Mouse (Mus musculus): ENCODE results near the gene Tmem132b.
"Not testable (repeated sequence)": the region's sequence is repeated elsewhere in the genome, so short reads cannot be mapped to it uniquely, and the experiment has no call there.

Tmem132b gene

DNA sequence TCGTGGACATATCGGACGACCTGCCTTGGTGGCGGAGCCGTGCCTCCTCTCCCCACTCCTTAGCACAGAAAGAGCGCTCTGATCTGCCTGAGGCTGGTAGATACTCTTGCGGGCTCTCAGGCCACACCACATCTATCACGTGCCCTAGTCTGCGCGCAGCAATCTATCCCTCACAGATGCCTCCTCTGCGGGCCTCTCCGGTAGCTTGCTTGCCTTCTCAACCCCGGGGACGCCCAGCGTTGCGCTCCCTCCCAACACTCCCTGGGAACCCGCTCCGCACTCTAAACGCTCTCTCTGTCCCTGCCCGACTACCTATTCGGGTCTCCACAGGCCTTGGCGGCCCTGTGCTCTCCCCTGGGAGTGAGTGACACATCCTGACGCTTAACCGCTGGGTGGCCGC lies at the start of gene Tmem132b:
TSS of gene Tmem132b (plus strand) at position 141 of the 400 bp plus-strand sequence.
- in situ Hi-C loops (cut with MboI; ENCODE audit: low sequenced_read_pairs), result no loop called here

- in situ Hi-C loops (cut with MboI; ENCODE audit: low sequenced_read_pairs), result no loop called here
These were observed 49.1 kb upstream of the Tmem132b start for GRCm38 (mm10) chr5:125482474-125482873.

DNA sequence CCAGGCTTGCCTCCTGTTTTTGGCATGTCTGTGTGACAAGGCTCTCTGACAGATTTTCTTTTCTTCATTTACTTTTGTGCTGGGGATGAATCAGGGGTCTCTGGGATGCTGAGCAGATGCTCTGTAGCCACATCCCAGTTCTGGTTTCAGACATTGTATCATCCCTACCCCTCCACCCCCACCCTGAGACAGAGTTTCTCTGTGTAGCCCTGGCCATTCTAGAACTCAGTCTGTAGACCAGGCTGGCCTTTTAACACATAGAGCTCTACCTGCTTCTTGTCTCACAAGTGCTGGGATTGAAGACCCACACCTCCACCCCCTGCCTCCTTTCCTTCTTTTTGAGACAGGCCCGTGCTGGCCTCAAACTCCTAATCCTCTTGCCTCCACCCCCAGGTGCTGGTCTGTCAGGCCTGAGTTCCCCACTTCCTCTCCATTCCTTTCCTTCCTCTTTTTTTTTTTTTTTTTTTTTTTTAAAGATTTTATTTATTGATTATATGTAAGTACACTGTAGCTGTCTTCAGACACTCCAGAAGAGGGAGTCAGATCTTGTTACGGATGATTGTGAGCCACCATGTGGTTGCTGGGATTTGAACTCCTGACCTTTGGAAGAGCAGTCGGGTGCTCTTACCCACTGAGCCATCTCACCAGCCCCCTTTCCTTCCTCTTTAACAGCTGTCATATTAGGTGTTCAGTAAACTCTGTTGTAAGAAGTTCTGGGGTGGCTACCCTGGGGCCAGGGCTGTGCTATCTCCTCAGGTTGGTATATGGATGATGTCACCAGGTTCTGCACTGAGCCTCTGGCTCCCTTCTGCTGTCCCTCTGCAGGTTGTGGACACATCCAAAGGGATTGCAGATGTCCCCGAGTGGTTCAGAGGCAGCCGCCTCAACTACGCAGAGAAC lies 47.6 kb upstream of the Tmem132b start:
- in situ Hi-C loops (cut with MboI; ENCODE audit: low sequenced_read_pairs), result no loop called here

GRCm38 (mm10) chr5:125485031-125485778 lies 46.4 kb upstream of the Tmem132b start:
- in situ Hi-C loops (cut with MboI; ENCODE audit: low sequenced_read_pairs), result no loop called here

- in situ Hi-C loops (cut with MboI; ENCODE audit: low sequenced_read_pairs), result no loop called here
These were observed 45.5 kb upstream of the Tmem132b start for GRCm38 (mm10) chr5:125486088-125486487.

GRCm38 (mm10) chr5:125487375-125488115 lies 44.0 kb upstream of the Tmem132b start:
- in situ Hi-C loops (cut with MboI; ENCODE audit: low sequenced_read_pairs), result no loop called here

- in situ Hi-C loops (cut with MboI; ENCODE audit: low sequenced_read_pairs), result no loop called here
These were observed 43.5 kb upstream of the Tmem132b start for GRCm38 (mm10) chr5:125488116-125488455.

DNA sequence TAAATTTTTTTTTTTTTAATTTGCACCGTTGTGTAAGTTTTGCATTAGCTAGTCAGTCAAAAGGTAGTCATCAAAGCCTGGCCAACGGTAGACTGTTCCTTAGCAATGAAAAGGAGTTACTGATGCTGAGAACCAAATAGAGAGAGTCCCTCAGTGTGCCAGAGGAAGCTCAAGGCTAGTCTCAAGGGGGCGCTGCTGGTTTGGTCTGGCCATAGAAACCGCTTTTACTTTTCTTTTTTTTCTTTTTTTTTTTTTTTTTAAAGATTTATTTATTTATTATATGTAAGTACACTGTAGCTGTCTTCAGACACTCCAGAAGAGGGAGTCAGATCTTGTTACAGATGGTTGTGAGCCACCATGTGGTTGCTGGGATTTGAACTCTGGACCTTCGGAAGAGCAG lies 42.6 kb upstream of the Tmem132b start:
- in situ Hi-C loops (cut with MboI; ENCODE audit: low sequenced_read_pairs), result not testable (repeated sequence)

- in situ Hi-C loops (cut with MboI; ENCODE audit: low sequenced_read_pairs), result no loop called here
These were observed 40.5 kb upstream of the Tmem132b start for GRCm38 (mm10) chr5:125491107-125491506.

GRCm38 (mm10) chr5:125492379-125493092 lies 39.0 kb upstream of the Tmem132b start:
- in situ Hi-C loops (cut with MboI; ENCODE audit: low sequenced_read_pairs), result no loop called here

GRCm38 (mm10) chr5:125493093-125493423 lies 38.5 kb upstream of the Tmem132b start:
- in situ Hi-C loops (cut with MboI; ENCODE audit: low sequenced_read_pairs), result no loop called here

- in situ Hi-C loops (cut with MboI; ENCODE audit: low sequenced_read_pairs), result no loop called here
These were observed 35.9 kb upstream of the Tmem132b start for GRCm38 (mm10) chr5:125495655-125496054.

GRCm38 (mm10) chr5:125497821-125498600 lies 33.6 kb upstream of the Tmem132b start:
- in situ Hi-C loops (cut with MboI; ENCODE audit: low sequenced_read_pairs), result no loop called here

GRCm38 (mm10) chr5:125501505-125501904 lies 30.1 kb upstream of the Tmem132b start:
- in situ Hi-C loops (cut with MboI; ENCODE audit: low sequenced_read_pairs), result no loop called here

DNA sequence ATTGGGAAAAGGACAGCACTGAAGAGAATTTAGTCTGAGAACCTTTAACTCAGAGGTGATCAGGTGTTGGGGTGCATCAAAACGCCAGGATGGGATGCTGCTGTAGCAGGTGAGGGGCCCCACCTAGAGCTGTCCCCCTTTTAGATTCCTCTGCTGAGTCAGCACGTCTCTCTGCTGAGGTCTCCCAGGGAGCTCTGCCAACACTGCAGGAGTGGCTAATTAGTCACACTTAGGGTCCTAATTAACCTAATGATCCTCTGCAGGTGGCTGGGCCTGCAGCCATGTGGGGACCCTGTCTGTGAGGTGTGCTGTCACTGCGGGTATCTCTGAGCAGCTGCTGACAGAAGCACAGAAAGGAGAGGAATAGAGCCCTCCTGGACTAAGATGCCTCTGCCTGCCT lies 29.4 kb upstream of the Tmem132b start:
- in situ Hi-C loops (cut with MboI; ENCODE audit: low sequenced_read_pairs), result no loop called here

GRCm38 (mm10) chr5:125503628-125504027 lies 27.9 kb upstream of the Tmem132b start:
- in situ Hi-C loops (cut with MboI; ENCODE audit: low sequenced_read_pairs), result no loop called here

DNA sequence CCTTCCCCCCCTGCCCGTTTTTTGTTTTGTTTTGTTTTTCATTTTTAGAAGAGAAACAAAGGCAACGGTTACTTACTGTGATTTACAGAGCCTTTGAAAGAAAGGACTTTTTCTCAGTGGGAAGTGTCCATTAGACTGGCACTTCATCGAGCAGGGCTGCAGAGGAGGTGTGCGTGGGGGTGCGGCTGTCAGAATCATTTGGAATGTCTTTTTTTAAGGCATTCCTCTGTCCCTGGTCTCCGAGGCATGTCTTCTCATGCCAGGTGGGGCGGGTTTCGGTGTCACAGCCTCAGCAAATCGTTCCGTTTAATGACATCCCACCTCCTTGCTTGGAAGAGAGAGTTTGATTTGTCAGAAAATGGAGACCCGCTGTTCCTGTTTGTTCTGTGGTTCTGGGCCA lies 26.9 kb upstream of the Tmem132b start:
- in situ Hi-C loops (cut with MboI; ENCODE audit: low sequenced_read_pairs), result no loop called here

- in situ Hi-C loops (cut with MboI; ENCODE audit: low sequenced_read_pairs), result no loop called here
These were observed 25.6 kb upstream of the Tmem132b start for GRCm38 (mm10) chr5:125505968-125506367.

GRCm38 (mm10) chr5:125507582-125507981 lies 24.0 kb upstream of the Tmem132b start:
- in situ Hi-C loops (cut with MboI; ENCODE audit: low sequenced_read_pairs), result no loop called here

DNA sequence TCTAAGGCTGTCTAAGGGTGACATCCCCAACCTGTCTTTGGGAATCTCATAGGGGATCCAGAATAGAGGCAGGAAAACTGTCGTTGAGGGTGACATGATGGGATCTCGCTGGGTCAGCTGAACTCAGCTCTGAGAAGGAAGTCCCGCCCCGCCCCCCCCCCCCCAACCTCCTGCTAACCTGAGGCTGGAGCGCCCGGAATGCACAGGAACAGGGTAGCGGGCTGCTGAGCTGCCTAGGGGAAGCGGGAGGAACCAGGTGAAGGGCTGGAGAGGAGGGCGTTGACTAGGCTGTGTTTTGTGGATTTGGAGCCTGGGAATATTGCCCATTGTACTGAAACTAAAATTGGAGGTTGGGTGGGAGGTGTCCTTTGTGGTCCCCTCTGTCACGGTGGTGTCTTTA lies 23.6 kb upstream of the Tmem132b start:
- in situ Hi-C loops (cut with MboI; ENCODE audit: low sequenced_read_pairs), result no loop called here

Measured in CH12F3 (cell line).